Mouse (Mus musculus): ENCODE results near the gene Arhgef10l.

Gene Arhgef10l

DNA sequence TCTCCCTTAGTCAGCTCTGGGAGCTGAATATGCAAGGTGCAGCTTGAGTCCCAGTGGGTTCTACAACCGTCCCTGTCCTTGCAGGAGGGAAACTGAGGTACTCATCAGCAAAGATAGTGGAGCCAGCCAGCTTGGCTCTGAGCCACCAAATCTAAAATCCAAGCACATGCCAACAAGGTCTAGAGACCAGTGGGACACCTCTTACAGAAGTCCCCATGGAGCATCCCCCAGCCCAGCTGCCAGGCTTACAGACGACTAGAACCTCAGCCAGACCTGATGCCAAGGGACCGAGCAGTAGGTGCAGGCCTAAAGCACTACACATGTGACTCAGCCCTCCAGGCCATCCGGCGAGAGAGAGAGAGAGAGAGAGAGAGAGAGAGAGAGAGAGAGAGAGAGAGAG, 137.4 kb downstream of the Arhgef10l start:
- DNase-seq (ENCODE audit: low spot score in 2 of 2), result no peak

DNA sequence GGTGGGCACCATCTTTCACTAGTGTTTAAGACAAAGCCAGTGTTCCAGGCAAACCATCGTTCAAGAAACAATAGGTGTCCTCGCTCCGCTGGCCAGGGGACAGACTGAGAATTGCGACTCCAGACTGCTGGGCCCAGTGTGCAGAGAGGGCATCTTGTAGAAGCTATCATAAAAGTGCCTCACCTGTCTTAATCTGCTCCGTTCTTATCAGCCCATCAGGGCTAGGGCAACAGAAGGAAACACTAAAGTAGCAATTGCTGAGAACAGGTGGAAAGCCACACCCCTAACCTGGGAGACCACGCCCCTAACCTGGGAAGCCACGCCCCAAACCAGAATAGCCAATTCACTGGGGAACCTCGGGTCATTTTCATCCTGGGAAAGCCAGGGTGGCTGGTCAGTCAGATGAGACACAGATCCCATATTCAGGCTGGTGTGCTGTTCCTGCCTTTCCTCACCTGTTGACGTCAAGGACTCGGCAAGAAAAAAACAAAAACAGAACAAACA, 140.1 kb downstream of the Arhgef10l start:
- no peak for DNase-seq (ENCODE audit: low spot score in 2 of 2)

DNA sequence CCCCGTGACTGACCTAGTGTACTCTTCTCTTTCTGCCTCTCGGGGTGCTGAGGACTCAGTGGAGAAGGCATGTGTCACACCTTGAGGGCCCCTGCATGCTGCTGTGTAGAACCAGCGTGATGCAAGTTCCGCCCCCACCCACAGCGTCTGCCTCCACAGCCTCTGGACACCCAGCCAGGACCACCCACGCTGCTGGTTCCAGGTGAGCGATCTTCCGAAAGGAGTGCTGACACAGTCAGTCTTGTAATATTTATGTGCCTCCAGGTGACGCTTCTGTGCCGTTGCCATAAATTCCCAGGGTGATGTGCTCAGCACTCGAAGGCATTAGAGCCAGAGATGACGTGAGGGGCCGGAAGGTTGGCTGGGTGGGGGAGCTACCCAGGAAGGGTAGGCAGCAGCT, 140.9 kb downstream of the Arhgef10l start:
- DNase-seq (ENCODE audit: low spot score in 2 of 2), result no peak

DNA sequence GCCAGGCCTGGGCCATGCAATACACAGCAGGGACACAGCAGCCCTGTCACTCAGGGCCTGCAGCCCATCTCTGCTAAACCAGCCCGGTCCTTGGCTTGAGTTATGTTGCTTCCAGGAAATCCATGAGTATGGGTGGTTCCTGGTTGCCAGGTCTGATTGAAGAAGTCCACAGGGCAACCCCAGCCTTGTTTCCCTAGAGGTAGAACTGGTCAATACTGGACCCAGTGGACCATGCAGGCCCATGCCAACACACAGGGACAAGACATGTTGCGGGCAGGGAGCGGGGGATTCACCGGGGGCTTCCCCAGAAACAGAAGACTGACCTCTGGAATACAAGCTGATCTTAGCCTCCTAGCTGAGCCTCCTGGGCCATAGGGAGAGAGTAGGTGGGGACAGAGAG, 142.9 kb downstream of the Arhgef10l start:
- no peak for DNase-seq (ENCODE audit: low spot score in 2 of 2)

DNA sequence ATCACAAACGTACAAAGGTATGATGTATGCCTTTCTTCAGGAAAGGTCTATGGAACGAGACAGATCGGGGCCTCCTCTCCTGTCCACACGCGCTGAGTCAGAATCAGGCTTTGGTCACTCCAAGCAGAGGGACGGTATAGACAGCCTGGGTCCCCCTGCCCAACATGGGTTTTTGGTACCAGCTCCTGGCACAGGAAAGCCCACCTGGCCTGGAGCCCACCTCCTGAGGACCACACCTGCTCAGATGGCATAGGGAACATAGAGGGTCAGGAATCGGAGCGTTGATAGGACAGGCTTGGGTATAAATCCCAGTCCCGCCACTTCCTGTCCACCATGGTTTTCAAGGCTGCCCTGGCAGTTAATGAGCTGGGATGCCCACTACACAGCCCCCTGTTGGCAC, 145.1 kb downstream of the Arhgef10l start:
- DNase-seq (ENCODE audit: low spot score in 2 of 2), result no peak

DNA sequence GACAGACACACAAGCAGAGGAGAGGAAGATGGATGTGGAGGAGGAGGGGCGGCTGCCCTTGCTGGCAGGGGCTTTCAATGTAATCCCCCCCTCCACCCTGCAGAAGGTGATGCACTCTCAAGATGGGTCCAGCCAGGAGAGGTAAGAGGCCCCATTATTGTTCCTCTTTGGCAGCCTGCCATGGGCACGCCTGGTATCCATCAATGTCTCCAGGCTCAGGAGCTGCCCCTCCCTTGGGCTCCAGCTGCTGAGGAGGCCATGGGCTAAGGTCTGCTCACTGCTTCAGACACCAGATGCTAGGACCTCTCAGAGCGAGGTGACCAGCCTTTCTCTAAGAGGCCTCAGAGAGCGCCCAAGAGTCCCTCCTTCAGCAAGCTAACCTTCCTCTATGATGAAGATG, 152.0 kb downstream of the Arhgef10l start:
- DNase-seq (ENCODE audit: low spot score in 2 of 2), result no peak

DNA sequence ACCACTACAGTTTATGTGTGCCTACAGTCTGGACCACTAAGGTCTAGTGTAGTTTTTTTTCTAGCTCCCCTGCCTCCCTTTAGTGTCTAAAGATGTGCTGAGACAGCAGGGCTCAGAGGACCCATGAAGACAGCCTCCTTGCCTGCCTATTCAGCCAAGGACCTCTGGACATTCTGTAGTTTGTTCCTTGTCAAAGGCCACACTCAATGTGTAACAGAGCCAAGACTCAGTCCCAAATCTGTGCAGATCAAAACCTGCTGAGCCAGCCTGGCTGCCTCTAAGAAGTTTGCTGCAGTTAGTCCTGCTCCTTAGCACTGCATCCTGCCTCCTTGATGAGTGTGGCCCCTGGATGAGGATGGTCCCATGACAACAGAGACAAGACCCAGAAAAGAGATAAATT, 156.0 kb downstream of the Arhgef10l start:
- DNase-seq (ENCODE audit: low spot score in 2 of 2), result no peak

DNA sequence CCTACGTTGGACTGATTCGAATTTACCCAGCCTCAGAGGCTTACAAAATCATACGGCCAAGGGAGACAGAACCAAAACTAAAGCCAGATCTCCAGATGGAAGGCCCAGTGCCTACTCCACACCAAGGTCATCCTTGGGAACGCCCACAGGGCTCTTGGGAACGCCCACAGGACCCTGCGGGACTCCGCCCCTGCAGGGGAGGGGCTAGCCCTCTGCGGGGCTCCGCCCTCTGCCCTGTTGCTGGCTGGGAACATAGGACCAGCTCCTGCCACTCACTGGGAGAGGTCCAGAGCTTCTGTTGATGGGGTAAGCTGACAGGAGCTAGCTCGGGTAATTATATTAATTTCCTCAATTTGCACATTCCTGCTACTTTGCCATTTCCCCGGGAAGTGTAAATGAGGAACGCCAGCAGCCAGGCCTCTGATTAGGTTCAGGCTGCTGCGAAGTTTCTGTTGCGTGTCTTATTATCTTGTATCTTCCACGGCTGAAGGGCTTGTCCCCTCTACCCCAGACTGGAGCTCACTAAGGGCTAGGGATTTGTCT, 158.6 kb downstream of the Arhgef10l start:
- DNase-seq (ENCODE audit: low spot score in 2 of 2), result no peak

DNA sequence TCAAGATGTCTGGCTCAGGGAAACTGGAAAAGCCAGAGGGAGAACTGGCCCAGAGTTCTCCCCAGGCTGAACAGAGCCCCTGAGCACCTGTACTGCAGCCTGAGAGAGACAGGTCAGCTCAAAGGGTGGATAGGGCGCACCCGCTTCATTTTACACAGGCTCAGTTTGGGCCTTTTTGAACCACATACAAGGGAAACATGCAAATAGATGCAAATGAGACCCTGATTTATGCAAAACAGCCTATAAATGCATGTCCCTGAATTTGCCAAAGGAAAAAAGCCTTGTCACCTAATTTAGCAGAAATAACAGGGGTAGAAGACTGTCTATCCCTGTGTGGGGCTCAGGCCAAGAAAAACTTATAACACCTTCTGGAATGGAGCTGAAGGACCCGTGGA, 160.2 kb downstream of the Arhgef10l start:
- no peak for DNase-seq (ENCODE audit: low spot score in 2 of 2)

DNA sequence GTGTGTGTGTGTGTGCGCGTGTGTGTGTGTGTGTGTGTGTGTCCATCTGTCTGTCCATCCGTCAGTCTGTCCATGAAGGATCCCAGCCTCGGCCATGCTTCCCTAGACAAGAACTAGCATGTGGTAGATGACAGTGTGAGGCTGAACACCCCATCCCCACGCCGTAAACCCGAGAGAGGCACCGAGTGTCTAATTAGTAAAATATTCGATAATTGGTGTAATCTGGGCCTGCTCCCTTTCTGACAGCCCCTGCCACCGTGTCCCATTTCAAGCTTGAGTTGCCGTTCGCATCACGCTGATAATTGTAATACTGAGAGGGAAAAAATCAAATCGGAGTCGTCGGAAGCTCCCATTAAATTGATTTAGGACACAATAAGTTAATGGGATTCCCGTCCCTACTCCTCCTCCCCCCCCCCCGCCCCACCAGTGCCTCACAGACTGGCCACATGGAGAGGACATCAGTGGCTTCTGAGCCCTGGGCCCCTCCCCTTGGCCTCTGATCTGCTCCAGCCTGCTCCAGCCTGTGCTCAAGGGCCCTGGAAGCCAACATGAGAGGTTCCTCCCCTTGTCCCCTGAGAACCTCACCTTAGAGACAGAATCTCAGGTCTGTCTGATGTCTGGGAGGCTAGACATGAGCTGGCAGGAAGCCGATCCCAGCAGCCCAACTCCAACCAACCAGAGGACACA, 160.7 kb downstream of the Arhgef10l start:
- no peak for DNase-seq (ENCODE audit: low spot score in 2 of 2)

DNA sequence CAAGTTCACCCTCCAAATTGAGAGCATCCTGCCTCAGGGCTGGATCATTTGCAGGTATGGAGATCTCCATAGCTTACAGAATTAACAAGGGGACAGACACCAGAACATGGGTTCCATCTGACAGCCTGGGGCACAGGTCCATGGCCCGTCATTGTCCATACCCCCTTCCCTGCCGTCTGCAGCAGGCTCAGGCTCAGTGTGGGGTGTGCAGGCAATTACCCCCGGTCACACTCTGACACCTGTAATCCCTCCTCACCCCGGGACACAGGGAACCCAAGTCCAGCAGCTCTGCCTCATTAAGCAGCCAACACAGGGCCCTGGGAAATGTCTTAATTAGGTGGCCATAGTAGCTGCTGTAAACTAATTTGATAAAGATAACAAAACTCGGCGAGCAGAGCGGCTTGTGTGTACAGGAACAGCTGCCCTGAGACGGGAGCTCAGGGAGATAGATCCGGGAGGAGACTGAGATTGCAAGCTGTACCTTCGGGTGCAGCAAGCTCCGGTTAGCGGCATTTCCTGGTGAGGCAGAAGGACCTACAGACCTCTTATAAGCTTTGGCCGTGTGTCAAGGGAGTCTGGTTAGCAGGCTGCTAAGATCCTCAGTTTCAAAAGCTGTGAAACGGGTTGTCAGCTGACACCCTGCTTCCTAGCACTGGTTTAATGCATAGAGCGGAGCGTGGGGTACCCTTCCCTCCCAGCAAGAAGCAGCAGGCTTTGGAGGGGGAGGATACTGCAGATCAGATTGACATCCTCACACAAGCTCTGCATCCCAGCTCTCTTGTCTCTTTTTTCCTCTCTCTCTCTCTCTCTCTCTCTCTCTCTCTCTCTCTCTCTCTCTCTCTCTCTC, 161.5 kb downstream of the Arhgef10l start:
- peak; percentile 26 to 42 for DNase-seq (ENCODE audit: low spot score in 2 of 2)

DNA sequence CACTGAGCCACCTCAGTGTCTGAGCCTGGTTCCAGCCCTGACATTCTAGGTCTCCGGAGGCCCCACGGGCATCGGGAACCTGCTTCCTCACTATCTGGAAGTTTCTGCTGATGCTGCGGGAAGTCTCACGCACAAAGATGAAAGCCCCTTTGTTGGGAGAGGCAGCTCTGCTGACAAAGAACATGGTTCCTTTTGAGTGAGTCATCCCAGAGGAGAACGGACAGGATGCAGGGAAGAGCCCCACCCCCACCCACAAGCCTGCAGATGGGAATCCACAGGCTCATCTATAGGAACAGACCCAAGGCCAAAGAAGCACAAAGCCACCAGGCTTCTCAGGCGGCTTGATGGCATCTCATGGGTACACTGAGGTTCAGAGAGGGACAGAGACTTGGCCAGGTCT, 165.0 kb downstream of the Arhgef10l start:
- DNase-seq (ENCODE audit: low spot score in 2 of 2), result no peak

DNA sequence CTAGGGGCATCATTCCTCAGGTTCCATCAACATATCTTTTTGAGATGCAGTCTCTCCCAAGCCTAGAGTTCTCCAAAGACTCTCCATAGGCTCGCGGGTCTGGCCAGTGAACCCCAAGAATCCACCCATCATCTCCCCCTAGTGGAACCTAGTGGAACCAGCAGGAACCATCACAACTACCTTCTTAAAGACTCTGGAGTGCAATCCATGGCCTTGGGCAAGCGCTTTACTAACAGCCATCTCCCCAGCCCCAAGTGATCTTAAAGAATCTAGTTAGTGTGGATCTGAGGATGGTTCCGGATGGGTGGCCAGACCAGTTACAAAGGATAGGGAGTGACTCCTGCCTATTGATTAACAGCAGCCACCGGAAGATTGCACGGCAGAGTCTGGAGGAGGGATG, 166.2 kb downstream of the Arhgef10l start:
- no peak for DNase-seq (ENCODE audit: low spot score in 2 of 2)

DNA sequence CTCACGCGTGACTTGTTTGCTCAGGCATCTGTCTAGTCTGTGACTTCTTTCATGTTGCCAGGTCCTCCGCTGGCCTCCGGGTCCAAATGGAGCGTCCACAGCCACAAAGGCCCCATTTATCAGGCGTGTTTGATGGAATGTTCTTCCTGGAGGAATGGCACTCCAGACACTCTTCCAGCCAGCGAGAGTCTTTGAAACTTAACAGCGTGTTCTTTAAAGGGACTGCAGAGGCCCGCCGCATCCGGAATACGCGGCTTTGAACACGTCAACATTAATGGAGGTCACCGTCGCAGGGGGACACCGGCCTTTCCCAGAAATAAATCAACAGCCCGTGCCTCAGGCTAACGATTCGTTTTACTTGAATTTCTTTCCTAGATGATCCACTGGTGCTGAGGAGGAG, 168.6 kb downstream of the Arhgef10l start:
- no peak for DNase-seq (ENCODE audit: low spot score in 2 of 2)

DNA sequence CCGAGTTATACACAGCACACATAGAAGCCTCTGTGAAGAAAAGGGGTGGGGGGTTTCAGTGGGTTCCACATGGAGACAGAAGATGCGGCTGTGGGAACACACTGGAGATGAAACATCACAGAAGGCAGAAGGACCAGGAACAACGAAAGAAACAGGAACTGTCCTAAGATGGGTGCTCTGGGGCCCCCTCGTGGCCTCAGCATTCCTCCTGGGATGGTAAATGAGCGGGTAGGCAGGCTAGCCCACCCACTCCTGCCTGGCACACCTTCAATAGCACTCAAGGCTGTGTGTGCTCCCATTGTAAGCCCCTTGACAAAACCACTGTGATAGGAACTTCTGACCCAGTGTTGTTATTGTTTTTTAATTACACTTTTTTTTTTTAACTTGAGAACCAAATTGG, 174.3 kb downstream of the Arhgef10l start:
- DNase-seq (ENCODE audit: low spot score in 2 of 2), result no peak

DNA sequence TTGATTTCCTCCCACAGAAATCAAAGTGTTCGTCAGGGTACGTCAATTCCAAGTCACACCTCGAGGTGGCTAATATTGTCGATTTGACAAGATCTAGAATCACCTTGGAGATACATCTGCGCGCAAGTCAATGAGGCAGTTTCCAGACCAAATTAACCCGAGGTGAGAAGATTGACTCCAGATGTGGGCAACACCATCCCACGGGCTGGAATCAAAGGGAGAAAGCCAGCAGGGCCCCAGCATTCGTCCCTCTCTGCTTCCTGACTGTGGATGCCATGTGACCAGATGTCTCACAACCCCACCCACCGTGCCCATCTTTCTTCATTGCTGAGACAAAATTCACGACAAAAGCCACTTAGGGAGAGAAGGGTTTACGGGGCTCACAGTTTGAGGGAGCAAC, 180.4 kb downstream of the Arhgef10l start:
- DNase-seq (ENCODE audit: low spot score in 2 of 2), result no peak

DNA sequence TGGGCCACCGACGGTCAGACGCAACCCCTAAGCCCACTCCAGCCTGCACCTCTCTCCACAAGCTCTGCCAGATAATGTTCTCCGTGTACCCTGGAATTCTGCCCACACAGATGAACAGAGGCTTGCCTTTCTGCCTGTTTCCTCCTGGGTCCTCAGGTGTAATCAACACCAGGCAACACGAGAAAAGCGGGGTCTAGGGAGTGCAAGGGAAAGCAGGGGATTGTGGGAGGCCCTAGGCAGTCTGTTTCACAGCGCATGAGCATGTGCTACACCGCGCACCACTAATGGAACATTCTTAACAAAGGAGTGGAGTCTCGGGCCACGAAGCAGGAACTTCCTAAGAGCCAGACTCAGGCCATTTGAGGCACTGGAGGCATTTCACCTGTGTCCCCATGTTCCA, 182.7 kb downstream of the Arhgef10l start:
- no peak for DNase-seq (ENCODE audit: low spot score in 2 of 2)

DNA sequence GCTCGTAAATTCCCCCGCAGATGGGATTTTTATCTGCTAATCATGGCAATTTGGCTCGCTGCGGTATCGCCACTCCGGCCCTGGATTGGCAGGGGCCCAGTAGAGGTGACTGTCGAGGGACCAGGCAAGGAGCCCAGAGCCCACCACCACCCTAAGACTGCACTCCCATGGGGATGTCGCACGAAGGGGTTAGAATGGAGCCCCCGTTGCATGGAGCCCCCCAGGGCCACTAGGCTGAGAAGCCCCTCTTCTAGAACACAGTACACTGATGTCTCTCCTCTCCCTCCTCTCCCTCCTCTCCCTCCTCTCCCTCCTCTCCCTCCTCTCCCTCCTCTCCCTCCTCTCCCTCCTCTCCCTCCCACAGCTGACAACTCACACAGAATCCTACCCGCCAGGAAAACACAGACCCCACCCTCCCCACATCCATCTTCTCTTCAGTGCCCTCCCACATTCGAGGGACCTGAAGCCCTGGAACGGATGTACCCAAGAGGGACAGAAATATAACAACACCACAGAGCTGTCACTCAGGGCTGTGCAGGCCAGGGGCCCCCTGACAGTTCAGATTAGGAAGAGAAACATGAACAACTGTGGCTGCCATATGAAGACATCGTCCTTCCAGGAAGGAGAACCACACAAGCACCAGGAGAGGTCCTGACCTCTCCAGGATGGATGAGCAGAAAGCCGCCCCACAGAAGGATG, 185.3 kb downstream of the Arhgef10l start:
- no peak for DNase-seq (ENCODE audit: low spot score in 2 of 2)

DNA sequence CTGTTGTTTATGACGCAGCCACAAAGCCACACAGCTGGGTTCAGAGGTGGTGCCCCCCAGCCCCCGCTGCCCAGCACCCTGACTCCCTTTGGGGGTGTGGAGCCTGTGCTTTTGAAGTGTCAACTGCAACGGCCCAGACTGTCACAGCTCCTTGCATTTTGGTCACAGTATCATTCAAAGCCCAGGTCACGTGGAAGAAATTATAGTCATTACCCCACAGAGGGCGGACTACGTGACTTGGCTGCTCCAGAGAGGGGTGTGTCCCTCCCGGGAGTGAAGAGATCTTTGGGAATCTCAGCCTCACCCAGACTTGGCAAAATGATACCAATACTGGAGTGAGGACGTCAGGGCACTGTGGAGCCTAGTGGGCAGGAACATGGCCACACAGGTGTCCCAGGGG, 190.6 kb downstream of the Arhgef10l start:
- no peak for DNase-seq (ENCODE audit: low spot score in 2 of 2)

DNA sequence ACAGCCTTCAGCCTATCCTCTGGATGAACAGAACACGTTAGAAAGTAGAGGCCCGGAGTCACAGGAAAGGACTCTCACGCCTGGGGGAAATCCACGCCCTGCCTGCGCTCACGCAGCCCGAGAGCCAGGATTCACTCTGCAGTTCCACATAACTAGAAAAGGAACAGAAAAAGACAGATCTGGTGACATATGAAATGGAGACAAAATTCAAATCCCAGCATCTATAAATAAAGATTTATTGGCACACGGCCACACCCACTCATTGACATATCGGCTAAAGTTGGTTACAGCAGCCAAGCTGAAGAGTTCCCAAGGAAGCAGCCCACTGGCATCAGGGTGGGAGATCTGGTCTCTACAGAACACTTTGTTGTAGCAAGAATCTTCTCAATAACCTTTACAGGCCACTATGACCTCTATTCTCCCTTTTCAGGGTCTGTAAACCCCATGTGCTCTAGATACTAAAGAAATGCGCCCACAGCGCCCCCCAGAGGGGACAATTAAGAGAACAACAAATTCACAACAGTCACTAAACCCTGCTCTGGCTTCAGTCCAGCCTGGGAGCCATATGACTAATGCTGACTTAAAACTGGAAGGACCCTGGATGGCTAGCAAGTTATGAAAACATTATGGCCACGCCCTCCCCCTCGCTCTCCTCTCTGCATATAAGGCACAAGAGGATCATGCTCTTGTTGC, 195.9 kb downstream of the Arhgef10l start:
- DNase-seq (ENCODE audit: low spot score in 2 of 2), result peak in 1 of 2 experiments; percentile 81

DNA sequence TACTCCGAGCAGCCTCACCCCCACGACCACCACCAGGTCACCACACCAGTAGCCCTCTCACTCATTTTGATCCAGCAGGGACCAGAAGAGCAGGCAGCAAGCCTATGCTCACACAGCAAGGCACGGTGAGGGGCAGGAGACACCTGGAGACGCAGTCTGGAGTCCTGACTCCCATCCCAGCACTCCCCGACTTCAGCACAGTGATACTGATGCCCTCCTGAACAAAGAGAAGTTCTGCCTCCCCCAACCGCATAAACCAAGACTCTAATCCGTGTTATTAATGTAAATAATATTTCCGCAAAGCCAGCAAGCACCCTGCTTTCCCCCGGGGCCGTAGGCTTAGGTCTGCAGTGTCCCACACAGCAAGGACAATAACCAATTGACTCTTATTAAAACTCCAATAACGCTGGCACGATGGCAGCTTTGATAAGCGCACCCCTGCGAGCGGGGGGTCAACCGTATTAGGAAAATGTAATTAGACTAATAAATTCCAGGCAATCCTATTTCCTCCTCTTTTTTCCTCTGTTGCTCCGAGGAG, 198.5 kb downstream of the Arhgef10l start:
- DNase-seq (ENCODE audit: low spot score in 2 of 2), result no peak

Data from frontal cortex, postnatal 36 days (tissue).